In the genomic region with DNA sequence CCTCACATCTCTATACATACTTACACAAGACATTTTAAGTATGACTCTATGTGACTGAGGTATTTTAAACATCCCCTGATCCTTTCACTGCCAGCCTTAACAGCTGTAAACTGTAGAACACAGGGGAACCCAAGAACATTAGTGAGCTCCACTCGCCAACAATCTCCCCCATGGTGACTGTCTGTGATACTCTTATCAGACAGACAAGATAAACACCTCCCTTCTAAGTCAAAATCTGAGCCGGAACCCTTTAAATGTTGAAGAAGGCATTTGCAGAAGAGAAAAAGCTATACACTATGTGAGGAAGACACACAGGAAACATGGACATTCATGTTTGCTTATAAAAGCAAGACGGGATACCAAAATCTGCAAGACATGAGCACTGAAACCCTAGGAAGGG, we compare ENCODE assay signal across 8 mouse cellular contexts. TPM values are rescaled to one million over a fixed set of nuclear protein-coding genes. Genes with fewer than 3 reads are reported as not detected.
A peak's percentile ranks its signal among the peaks of the same experiment; 100 is the strongest.
DNase-seq lines count a peak whose midpoint lies in the region; ATAC-seq and TF ChIP-seq lines count a peak whose summit lies in the region.

No protein-coding gene starts in this region.

- peaks cover 32% of the 10 kb centered on the region for H3K36me3 ChIP-seq in heart, embryonic 12.5 days
- peaks cover 34% of the 10 kb centered on the region for H3K36me3 ChIP-seq in E14TG2a.4 (ENCODE audit: insufficient read depth, low read length)
- H3K36me3 ChIP-seq in forebrain, embryonic 14.5 days (ENCODE audit: control insufficient read depth, insufficient read depth, low read length) = peaks cover 31% of the 10 kb centered on the region
- peaks cover 28% of the 10 kb centered on the region for H3K36me3 ChIP-seq in liver, embryonic 15.5 days (replicated peaks)

- H3K4me2 ChIP-seq in heart, embryonic 12.5 days = peak overlapping the region; percentile 85
- peak overlapping the region; percentile 61 for H3K4me2 ChIP-seq in forebrain, embryonic 14.5 days (ENCODE audit: low read length)
- H3K4me2 ChIP-seq in liver, embryonic 15.5 days = peak overlapping the region; percentile 99

- WGBS in heart, embryonic 12.5 days = 9% methylated on average over 3 of the region's 3 CpGs
- 68% methylated on average over 3 of the region's 3 CpGs for WGBS in forebrain, embryonic 14.5 days
- 10% methylated on average over 3 of the region's 3 CpGs for WGBS in liver, embryonic 15.5 days (ENCODE audit: insufficient replicate concordance)

- peaks cover 29% of the 10 kb centered on the region for H3K4me1 ChIP-seq in heart, embryonic 12.5 days (replicated peaks)
- peaks cover 83% of the 10 kb centered on the region for H3K4me1 ChIP-seq in E14TG2a.4 (replicated peaks; ENCODE audit: low read depth, low read length)
- H3K4me1 ChIP-seq in forebrain, embryonic 14.5 days (ENCODE audit: control insufficient read depth, insufficient read depth, low read length) = peaks cover 27% of the 10 kb centered on the region
- H3K4me1 ChIP-seq in liver, embryonic 15.5 days (replicated peaks) = peaks cover 54% of the 10 kb centered on the region

- no peak overlapping the region for H3K27ac ChIP-seq in heart, embryonic 12.5 days (ENCODE audit: poor library complexity, severe bottlenecking)
- H3K27ac ChIP-seq in forebrain, embryonic 14.5 days (ENCODE audit: low read depth, low read length) = no peak overlapping the region
- no peak overlapping the region for H3K27ac ChIP-seq in liver, embryonic 15.5 days (replicated peaks)

- no peak for DNase-seq in heart, postnatal 4 days
- no peak for DNase-seq in forebrain, embryonic 14.5 days (ENCODE audit: low spot score)
- no peak for DNase-seq in adrenal gland, adult 2 months
- DNase-seq in B cell, adult 2 months = no peak
- no peak for DNase-seq in urinary bladder, postnatal 10 days (ENCODE audit: low spot score)

- no peak for TF ChIP-seq CTCF in E14TG2a.4 (conservative IDR thresholded peaks at IDR 0.05; ENCODE audit: low read length)

- peak overlapping the region; percentile 90 for H3K9ac ChIP-seq in heart, embryonic 12.5 days
- peak overlapping the region; percentile 88 for H3K9ac ChIP-seq in forebrain, embryonic 14.5 days (ENCODE audit: low read length)
- peak overlapping the region; percentile 90 for H3K9ac ChIP-seq in liver, embryonic 15.5 days

- no peak for ATAC-seq in heart, embryonic 12.5 days (ENCODE audit: insufficient number of reproducible peaks, low FRiP score)
- no peak for ATAC-seq in forebrain, embryonic 14.5 days
- no peak for ATAC-seq in liver, embryonic 15.5 days (ENCODE audit: insufficient read depth)

- no peaks in the 10 kb centered on the region for H3K27me3 ChIP-seq in heart, embryonic 12.5 days (replicated peaks)
- H3K27me3 ChIP-seq in E14TG2a.4 (ENCODE audit: insufficient read depth, low read length) = no peaks in the 10 kb centered on the region
- no peaks in the 10 kb centered on the region for H3K27me3 ChIP-seq in forebrain, embryonic 14.5 days (replicated peaks; ENCODE audit: control insufficient read depth, insufficient read depth, low read length)
- H3K27me3 ChIP-seq in liver, embryonic 15.5 days = no peaks in the 10 kb centered on the region

- H3K9me3 ChIP-seq in heart, embryonic 12.5 days (replicated peaks) = no peaks in the 10 kb centered on the region
- no peaks in the 10 kb centered on the region for H3K9me3 ChIP-seq in E14TG2a.4 (ENCODE audit: low read length)
- no peaks in the 10 kb centered on the region for H3K9me3 ChIP-seq in forebrain, embryonic 14.5 days (replicated peaks; ENCODE audit: control insufficient read depth, low read length)
- H3K9me3 ChIP-seq in liver, embryonic 15.5 days (replicated peaks) = no peaks in the 10 kb centered on the region

- H3K4me3 ChIP-seq in heart, embryonic 12.5 days = peak overlapping the region; percentile 97
- peak overlapping the region; percentile 96 for H3K4me3 ChIP-seq in E14TG2a.4 (replicated peaks; ENCODE audit: low read length)
- peak overlapping the region; percentile 86 for H3K4me3 ChIP-seq in forebrain, embryonic 14.5 days (ENCODE audit: low read depth, low read length)
- peak overlapping the region; percentile 93 for H3K4me3 ChIP-seq in liver, embryonic 15.5 days (replicated peaks)

RNA-seq across cellular contexts. Expression of a gene that starts 1.1 kb away (rescaled TPM):
- 22.6 and 24.5 TPM in 2 replicates for polyA plus RNA-seq in heart, embryonic 12.5 days (2016; fragmentation: Nextera tagmentation; extraction: Ambion mirVana)
- total RNA-seq in heart, postnatal 4 days (2021) = 10 to 100 TPM; 37.0 to 39.0 TPM
- polyA plus RNA-seq in forebrain, embryonic 14.5 days (2014; fragmentation: Nextera tagmentation; extraction: Ambion mirVana) = 23.4 and 24.6 TPM in 2 replicates
- 8.8 and 9.6 TPM in 2 replicates for polyA plus RNA-seq in liver, embryonic 15.5 days (2015; fragmentation: Nextera tagmentation; extraction: Ambion mirVana)
- 10 to 100 TPM; 46.4 to 70.8 TPM for total RNA-seq in adrenal gland, adult 2 months (2021)
- polyA plus RNA-seq in adrenal gland, adult 2 months (2012; rRNA removed) = 70.1 and 84.9 TPM in 2 replicates

RNA-seq across cellular contexts. Expression of a gene that starts 34.9 kb away (rescaled TPM):
- polyA plus RNA-seq in heart, embryonic 12.5 days (2016; fragmentation: Nextera tagmentation; extraction: Ambion mirVana) = 17.7 and 19.1 TPM in 2 replicates
- 10 to 100 TPM; 13.4 to 14.3 TPM for total RNA-seq in heart, postnatal 4 days (2021)
- 13.9 and 16.2 TPM in 2 replicates for polyA plus RNA-seq in forebrain, embryonic 14.5 days (2014; fragmentation: Nextera tagmentation; extraction: Ambion mirVana)
- 6.0 and 6.1 TPM in 2 replicates for polyA plus RNA-seq in liver, embryonic 15.5 days (2015; fragmentation: Nextera tagmentation; extraction: Ambion mirVana)
- total RNA-seq in adrenal gland, adult 2 months (2021) = 10 to 100 TPM; 17.2 to 18.0 TPM
- 35.2 and 36.2 TPM in 2 replicates for polyA plus RNA-seq in adrenal gland, adult 2 months (2012; rRNA removed)

RNA-seq across cellular contexts. Expression of a gene that starts 54.7 kb away (rescaled TPM):
- polyA plus RNA-seq in heart, embryonic 12.5 days (2016; fragmentation: Nextera tagmentation; extraction: Ambion mirVana) = 142 and 145 TPM in 2 replicates
- 100 to 1,000 TPM; 107 to 113 TPM for total RNA-seq in heart, postnatal 4 days (2021)
- 70.1 and 72.6 TPM in 2 replicates for polyA plus RNA-seq in forebrain, embryonic 14.5 days (2014; fragmentation: Nextera tagmentation; extraction: Ambion mirVana)
- 61.5 and 61.6 TPM in 2 replicates for polyA plus RNA-seq in liver, embryonic 15.5 days (2015; fragmentation: Nextera tagmentation; extraction: Ambion mirVana)
- 100 to 1,000 TPM; 144 to 148 TPM for total RNA-seq in adrenal gland, adult 2 months (2021)
- polyA plus RNA-seq in adrenal gland, adult 2 months (2012; rRNA removed) = 50.1 and 79.3 TPM in 2 replicates

RNA-seq across cellular contexts. Expression of a gene that starts 54.8 kb away (rescaled TPM):
- polyA plus RNA-seq in heart, embryonic 12.5 days (2016; fragmentation: Nextera tagmentation; extraction: Ambion mirVana) = 91.7 and 95.5 TPM in 2 replicates
- total RNA-seq in heart, postnatal 4 days (2021) = 10 to 100 TPM; 55.5 to 62.3 TPM
- 149 and 152 TPM in 2 replicates for polyA plus RNA-seq in forebrain, embryonic 14.5 days (2014; fragmentation: Nextera tagmentation; extraction: Ambion mirVana)
- 38.2 and 42.8 TPM in 2 replicates for polyA plus RNA-seq in liver, embryonic 15.5 days (2015; fragmentation: Nextera tagmentation; extraction: Ambion mirVana)
- total RNA-seq in adrenal gland, adult 2 months (2021) = 100 to 1,000 TPM in 1 of 2 experiments, 10 to 100 TPM in 1; 95.6 to 121 TPM
- 93.3 TPM in 2 replicates for polyA plus RNA-seq in adrenal gland, adult 2 months (2012; rRNA removed)
